Mouse (Mus musculus): ENCODE results near the gene Sprr2e.

Gene Sprr2e

GRCm38 (mm10) chr3:92351843-92352242 lies at the start of gene Sprr2e:
Sprr2e (plus strand) TSS chr3:92352143.
- DNase-seq, result no peak

- no peak for DNase-seq
These were observed 44.5 kb upstream of the Sprr2e start for GRCm38 (mm10) chr3:92307406-92307805.

- DNase-seq, result no peak
These were observed 35.6 kb upstream of the Sprr2e start, which contains the start of gene Sprr2b for GRCm38 (mm10) chr3:92316320-92316719. Sprr2b (plus strand) TSS chr3:92316620.

- DNase-seq, result no peak
These were observed 34.6 kb upstream of the Sprr2e start for GRCm38 (mm10) chr3:92317384-92317783.

- no peak for DNase-seq
These were observed 15.7 kb upstream of the Sprr2e start for GRCm38 (mm10) chr3:92336278-92336677.

GRCm38 (mm10) chr3:92338840-92339239 lies 13.1 kb upstream of the Sprr2e start, which contains the start of gene Sprr2d:
Sprr2d (plus strand) TSS chr3:92339140.
- no peak for DNase-seq

GRCm38 (mm10) chr3:92361619-92362018 lies 9.7 kb downstream of the Sprr2e start:
- DNase-seq, result no peak

- DNase-seq, result no peak
These were observed 12.9 kb downstream of the Sprr2e start, which contains the start of gene Sprr2f for GRCm38 (mm10) chr3:92364887-92365286. Sprr2f (plus strand) TSS chr3:92365187.

- DNase-seq, result no peak
These were observed 21.7 kb downstream of the Sprr2e start for GRCm38 (mm10) chr3:92373613-92374012.

GRCm38 (mm10) chr3:92385385-92385784 lies 33.4 kb downstream of the Sprr2e start, which contains the start of gene Sprr2h:
Sprr2h (plus strand) TSS chr3:92385685.
- no peak for DNase-seq

GRCm38 (mm10) chr3:92394301-92394700 lies 42.4 kb downstream of the Sprr2e start:
- no peak for DNase-seq
